Mouse (Mus musculus) adrenal gland, postnatal 10 days (tissue): ENCODE data around the gene T2. TPM values are rescaled to one million over a fixed set of nuclear protein-coding genes. Genes with fewer than 3 reads are reported as not detected.

Experiments
- DNase-seq: peaks from one replicate; pipeline ENCODE4 v3.0.0; 2021; ENCODE audit warnings: mixed read lengths
- total RNA-seq, 2 experiments: library from RNA; stranded (reverse); gene quantifications; 2 replicates each; pipeline ENCODE4 v1.2.3; 2021

The T2 gene
- total RNA-seq, 2 experiments from 2014 or later: 0.18 TPM; not detected in 1

GRCm38 (mm10) chr17:8420739-8421138, 64.9 kb downstream of the T2 start:
- no peak for DNase-seq

- no peak for DNase-seq
Measured at GRCm38 (mm10) chr17:8421517-8421916, 65.7 kb downstream of the T2 start.

DNA sequence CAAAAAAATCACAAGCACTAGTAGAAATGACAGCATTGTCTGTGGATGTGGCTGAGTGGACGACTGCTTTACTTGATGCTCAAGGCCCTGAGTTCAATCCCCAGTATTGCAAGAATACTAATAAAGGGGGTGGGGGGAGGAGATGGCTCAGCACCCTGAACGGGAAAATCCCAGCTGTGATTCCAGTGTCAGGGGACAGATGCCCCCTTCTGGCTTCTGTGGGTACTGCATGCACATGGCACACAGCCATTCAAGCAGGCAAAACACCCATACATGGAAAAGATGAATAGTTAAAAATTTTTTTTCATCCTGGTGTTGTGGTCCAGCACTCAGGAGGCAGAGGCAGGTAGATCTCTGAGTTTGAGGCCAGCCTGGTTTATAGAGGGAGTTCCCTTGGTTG, 67.5 kb downstream of the T2 start:
- DNase-seq: peak; percentile 31

- DNase-seq: no peak
Measured at GRCm38 (mm10) chr17:8429436-8429835, 73.6 kb downstream of the T2 start.

- DNase-seq: no peak
Measured at GRCm38 (mm10) chr17:8429896-8430295, 74.1 kb downstream of the T2 start.

DNA sequence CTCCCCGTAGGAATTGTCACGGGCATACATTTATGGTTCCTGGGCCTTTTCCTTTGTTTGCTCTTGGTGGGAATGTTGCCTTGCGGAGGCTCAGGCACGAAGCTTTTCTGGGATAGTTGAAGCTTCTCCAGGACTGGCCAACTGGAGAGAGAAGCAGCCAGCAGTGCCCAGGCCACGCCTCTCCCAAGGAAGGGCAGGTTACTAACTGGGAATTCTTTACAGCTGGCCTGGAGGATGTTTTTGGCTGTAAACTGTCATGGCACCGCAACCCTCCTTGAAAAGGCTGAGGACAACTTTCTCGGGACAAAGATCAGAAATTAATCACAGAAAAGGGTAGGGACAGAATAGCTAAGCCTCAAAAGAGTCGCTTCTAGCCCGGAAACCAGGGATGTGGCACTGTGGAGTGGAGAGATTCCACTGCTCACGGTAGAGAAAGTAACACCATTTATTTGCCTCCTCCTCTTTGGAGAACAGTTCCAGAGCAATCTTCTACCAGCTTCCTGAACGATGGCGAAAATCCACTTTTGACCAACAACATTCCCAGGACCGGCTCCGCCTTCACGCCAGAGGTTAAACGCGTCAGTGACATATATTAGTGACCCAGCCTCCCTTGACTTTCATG, 76.5 kb downstream of the T2 start:
- DNase-seq: no peak

- DNase-seq: no peak
Measured at GRCm38 (mm10) chr17:8433121-8433977, 77.6 kb downstream of the T2 start.

GRCm38 (mm10) chr17:8433978-8434960, 78.5 kb downstream of the T2 start, which contains the start of gene T:
Gene T (plus strand): TSS chr17:8434423.
- no peak for DNase-seq

DNA sequence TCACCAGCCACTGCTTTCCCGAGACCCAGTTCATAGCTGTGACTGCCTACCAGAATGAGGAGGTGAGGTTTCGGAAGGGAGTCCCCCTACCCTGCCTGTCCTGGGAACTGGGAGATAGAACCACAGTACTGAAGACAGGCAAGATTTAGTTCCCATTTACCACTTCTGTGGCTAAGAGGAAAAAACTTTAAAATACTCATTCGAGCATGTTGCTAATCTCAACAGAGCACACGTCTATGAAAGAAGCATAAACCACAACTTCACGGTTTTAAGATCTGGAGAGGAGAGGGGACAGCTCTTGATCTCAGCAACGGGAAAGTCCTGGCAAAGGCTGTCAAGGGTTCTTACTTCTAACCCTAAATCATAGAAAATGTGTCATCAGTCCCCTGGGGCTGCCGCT, 80.4 kb downstream of the T2 start:
- DNase-seq: no peak

DNA sequence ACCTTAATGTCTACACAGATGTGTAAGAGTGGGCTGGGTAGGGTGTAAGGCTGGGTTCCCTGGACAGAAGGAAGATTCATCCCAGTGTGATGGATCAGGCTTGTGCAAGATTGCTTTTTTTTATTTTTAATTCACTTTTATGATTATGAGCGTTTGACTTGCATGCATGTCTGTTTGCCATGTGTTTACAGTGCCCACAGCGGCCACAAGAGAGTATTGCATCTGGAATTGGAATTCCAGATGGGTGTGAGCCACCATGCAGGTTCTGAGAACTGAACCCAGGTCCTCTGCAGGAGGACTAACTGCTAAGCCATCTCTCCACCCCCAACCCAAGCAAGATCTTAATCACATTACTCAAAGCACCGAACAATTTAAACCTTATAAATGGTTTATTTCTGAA, 88.3 kb downstream of the T2 start:
- DNase-seq: no peak

DNA sequence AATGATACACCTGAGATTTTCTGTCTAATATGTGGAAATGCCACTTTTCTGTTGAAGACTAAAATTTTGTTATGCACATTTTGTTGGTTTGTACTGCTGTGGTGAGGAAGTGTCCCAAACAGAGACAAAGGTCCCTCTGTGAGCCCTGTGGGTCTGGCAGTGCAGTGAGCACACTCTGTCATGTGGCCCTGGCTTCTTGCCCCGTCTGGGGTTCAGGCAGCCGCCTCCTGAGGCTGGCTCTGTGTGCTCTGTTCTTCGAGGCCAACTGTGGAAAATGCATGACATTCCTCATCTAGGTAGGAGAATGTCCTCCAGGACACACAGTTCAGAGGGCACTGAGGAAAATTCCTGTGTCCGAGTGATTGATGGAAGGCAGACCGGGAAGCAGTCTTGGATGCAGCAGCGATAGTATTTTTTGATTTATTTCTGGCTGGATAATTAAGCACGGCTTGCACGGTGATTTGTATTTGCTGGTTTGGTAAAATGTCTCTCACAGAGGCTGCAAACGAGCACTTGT, 91.9 kb downstream of the T2 start:
- peak; percentile 44 for DNase-seq

DNA sequence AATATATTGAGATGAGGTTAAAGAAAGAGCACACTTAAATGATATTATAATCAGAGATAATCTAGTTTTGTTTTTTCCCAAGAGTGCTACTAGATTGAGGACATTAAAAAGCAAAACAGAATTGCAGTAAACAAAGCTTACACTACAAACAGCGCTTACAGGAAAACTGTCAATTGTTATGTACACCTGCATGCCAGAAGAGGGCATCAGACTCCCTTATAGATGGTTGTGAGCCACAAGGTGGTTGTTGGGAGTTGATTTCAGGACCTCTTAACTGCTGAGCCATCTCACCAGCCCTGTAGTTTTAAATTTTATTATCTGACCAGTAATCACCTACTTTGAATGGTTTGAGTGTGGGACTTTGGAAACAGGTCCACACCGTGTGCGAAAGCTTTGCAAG, 92.5 kb downstream of the T2 start:
- no peak for DNase-seq

DNA sequence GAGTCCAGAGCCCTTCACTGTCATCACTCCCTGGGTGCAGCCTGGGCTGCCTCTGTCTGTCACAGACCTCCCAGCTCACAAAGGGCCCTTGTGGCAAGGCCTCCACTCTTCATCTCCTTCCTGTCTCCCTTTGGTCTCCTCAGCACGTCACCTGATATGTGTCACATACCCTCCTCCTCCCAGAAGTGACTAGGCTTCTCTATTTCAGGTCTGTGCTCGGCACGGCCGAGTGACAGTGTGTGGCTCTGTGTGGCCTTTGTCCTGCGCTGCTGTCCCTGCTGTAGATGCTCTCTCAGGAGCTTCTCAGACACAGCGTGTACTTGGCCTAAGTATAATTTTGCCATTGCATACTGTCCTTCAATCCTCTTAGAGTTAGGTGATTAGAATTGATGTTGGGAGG, 99.4 kb downstream of the T2 start:
- no peak for DNase-seq

GRCm38 (mm10) chr17:8455601-8456000, 99.8 kb downstream of the T2 start:
- DNase-seq: no peak

DNA sequence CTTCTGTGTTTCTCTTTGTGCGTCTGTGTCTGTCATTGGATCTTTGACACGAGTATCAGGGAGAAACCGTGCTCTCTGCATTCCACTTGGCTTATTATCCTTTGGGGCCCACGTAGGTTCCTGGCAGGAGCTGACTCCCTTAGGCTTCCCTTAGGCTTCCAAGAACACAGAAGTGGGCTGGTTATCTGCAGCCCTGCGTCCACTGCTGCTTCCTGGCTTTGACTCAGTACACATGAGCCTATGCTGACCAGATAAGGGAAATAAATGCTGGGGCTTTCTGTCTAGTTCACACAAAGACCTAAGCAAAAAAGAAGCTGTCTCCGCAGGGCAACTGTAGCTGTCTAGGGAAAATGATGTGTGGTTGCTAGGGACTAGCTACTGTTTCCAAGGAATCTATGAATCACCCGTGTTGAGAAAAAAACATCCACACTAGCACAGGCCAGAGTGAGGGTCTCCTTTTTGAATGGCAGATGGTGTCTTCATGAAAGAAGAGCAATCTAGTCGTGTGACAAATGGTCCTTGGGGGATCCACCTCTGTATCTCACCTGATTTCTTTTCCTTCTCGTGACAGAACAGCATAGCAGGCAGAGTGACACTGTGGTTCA, 101.2 kb downstream of the T2 start:
- no peak for DNase-seq

- DNase-seq: peak; percentile 70
Measured at GRCm38 (mm10) chr17:8461568-8461967, 105.8 kb downstream of the T2 start.

DNA sequence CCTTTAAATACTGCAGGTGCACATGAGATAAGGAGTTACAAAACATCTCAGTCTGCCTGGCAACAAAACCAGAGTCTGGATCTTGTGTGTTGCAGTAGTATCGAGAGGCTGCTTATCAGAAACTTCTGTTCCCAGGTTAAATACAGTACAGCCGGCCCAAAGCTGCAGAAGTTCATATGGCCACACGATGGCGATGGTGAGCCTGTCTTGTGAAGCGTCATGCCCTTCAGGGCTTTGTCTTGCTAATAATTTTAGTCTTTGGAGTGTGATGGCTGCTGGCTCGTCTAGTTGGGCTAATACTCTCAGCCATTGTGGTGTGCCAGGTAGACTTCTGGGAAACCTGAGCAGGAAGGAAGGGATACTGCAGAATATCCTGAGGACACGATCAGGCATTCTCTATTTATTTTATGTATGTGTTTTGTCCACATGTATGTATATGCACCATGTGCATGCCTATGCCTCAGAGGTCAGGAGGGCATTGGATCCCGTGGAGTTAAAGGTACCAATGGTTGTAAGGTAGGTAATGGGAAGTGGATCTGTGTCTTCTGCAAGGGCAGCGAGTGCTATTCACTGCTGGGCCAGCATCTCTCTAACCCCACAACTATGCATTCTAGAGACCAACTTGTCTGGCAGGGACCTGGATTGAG, 107.8 kb downstream of the T2 start:
- peak; percentile 77 for DNase-seq

DNA sequence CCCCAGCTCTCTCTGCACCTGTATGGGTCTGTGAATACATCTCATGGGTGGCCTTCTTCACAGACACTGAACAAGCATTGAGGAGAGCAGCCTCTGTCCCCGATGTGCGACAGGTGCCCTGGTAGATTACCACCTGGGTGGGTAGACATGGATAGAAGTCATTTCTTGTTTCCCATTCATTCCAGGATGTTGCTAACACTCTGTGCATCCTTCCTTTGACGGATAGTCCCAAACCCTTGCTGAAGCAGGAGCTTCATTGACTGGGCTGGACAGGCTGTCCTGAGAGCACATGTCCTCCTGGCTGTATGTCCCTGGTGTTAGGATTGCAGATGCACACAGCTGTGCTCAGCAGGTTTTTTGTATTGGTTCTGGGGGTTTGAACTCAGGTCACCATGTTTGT, 112.0 kb downstream of the T2 start:
- no peak for DNase-seq

DNA sequence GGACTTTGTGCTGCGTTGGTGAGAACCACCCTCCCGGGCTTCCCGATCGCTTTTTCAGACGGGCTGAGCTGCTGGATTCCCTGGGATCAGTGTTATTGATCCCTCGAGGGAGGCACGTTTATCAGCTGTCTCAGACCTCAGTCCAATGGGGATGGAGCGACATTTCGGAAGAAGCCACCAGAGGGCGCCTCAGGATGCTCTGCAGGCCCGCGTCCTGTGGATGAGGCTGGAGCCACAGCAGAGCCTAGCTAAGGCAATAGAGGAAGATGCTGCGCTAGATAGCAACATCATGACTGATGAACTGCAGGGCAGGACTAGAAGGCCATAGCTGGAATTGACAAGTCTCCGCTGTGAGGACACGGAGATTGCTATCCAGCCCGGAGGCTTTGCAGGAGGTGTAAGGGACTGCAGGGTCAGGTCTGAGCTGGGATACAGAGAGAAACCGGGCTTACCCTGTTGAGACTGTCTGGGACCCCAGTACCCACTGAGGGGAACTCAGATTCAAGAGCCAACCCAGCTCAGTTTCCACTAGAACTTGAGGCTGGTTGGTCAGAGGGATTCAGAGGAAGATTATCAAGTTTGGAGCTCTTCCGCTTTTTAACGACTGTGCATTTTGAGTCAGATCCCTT, 113.0 kb downstream of the T2 start:
- peak; percentile 92 for DNase-seq
